Mouse (Mus musculus): ENCODE results near the gene Gadl1. TPM values are rescaled to one million over a fixed set of nuclear protein-coding genes. Genes with fewer than 3 reads are reported as not detected.

The Gadl1 gene
- total and polyA plus RNA-seq, 2 experiments from 2014 or later = 0.19 to 0.50 TPM

DNA sequence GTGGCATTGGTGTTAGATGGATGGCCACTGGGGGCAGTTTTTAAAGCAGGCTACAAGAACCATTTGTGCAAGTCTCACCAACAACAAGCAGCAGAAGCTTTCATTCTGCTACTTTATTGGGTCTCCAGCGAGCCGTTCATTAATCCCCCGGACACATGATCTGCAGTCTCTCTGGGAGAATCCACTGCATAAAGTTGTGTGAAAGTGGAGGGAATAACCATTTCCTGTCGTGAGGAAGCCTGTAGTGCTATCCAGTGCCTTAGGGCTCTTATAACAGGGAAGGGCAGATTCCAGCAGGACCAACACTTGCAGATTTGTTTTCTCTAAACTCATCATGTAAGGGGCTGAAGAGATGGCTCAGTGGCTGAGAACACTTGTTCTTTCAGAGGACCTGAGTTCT, 104.7 kb downstream of the Gadl1 start:
- H3K36me3 ChIP-seq (ENCODE audit: insufficient read depth) = no peaks in the 10 kb centered on the region
- no peaks in the 10 kb centered on the region for H3K4me1 ChIP-seq (ENCODE audit: insufficient read depth)
- WGBS = 60% methylated on average over 4 of the region's 4 CpGs
- no peak for ATAC-seq
- DNase-seq = no peak
- H3K27me3 ChIP-seq (ENCODE audit: insufficient read depth, low read length) = no peaks in the 10 kb centered on the region
- H3K9ac ChIP-seq = no peak overlapping the region
- no peak overlapping the region for H3K27ac ChIP-seq (ENCODE audit: low read depth, low read length)
- no peak overlapping the region for H3K4me2 ChIP-seq (ENCODE audit: low read depth)
- TF ChIP-seq CTCF (IDR thresholded peaks at IDR 0.05; ENCODE audit: low read depth) = no peak
- H3K9me3 ChIP-seq (ENCODE audit: low read length) = no peaks in the 10 kb centered on the region
- H3K4me3 ChIP-seq (ENCODE audit: low read depth, low read length) = no peak overlapping the region

DNA sequence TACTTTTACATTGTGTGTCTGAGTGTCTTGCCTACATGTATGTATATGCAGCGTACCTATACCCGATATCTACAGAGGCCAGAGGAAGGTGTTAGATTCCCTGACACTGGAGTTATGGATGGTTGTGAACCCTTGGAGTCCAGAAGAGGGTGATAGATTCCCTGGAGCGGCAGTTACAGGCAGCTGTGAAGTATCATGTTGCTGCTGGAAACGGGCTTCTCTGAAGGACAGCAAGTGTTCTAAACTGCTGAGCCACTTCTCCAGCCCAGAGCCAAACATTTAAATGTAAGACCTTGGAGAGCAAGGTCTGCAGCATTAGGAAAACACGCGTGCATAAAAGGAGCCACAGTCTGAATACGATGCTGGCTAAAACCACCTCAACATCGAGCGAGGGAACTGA, 107.0 kb downstream of the Gadl1 start:
- H3K36me3 ChIP-seq (ENCODE audit: insufficient read depth) = no peaks in the 10 kb centered on the region
- no peak for DNase-seq
- H3K9ac ChIP-seq = no peak overlapping the region
- no peak for TF ChIP-seq CTCF (IDR thresholded peaks at IDR 0.05; ENCODE audit: low read depth)
- ATAC-seq = no peak
- no peak overlapping the region for H3K27ac ChIP-seq (ENCODE audit: low read depth, low read length)
- whole genome bisulfite sequencing = 90% methylated on average over 9 of the region's 9 CpGs
- no peak overlapping the region for H3K4me2 ChIP-seq (ENCODE audit: low read depth)
- no peaks in the 10 kb centered on the region for H3K9me3 ChIP-seq (ENCODE audit: low read length)
- H3K4me1 ChIP-seq (ENCODE audit: insufficient read depth) = no peaks in the 10 kb centered on the region
- H3K27me3 ChIP-seq (ENCODE audit: insufficient read depth, low read length) = no peaks in the 10 kb centered on the region
- H3K4me3 ChIP-seq (ENCODE audit: low read depth, low read length) = no peak overlapping the region

DNA sequence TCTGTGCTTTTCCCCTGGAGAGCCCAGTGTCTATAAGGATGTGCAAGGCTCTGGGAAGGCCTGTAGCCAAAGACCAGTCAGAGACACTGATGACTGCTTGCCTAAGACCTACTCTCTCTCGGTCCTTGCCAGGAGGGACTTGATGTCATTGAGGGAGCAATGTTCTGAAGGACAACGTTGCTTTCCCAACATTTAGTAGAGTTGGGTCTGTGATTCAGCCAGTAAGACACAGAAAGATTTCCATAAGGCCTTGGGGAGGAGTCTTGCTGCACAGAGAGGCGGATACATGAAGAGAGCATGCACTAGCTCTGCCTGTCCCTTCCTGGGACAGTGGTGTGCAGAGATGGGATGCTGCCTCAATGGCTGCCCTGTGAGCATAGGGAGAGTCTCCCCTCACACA, 107.8 kb downstream of the Gadl1 start:
- no peak overlapping the region for H3K4me2 ChIP-seq (ENCODE audit: low read depth)
- H3K27me3 ChIP-seq (ENCODE audit: insufficient read depth, low read length) = no peaks in the 10 kb centered on the region
- H3K36me3 ChIP-seq (ENCODE audit: insufficient read depth) = no peaks in the 10 kb centered on the region
- WGBS = 91% methylated on average over 3 of the region's 3 CpGs
- no peak for DNase-seq
- no peak overlapping the region for H3K9ac ChIP-seq
- no peak for ATAC-seq
- H3K9me3 ChIP-seq (ENCODE audit: low read length) = no peaks in the 10 kb centered on the region
- no peak overlapping the region for H3K4me3 ChIP-seq (ENCODE audit: low read depth, low read length)
- no peaks in the 10 kb centered on the region for H3K4me1 ChIP-seq (ENCODE audit: insufficient read depth)
- TF ChIP-seq CTCF (IDR thresholded peaks at IDR 0.05; ENCODE audit: low read depth) = no peak
- H3K27ac ChIP-seq (ENCODE audit: low read depth, low read length) = no peak overlapping the region

DNA sequence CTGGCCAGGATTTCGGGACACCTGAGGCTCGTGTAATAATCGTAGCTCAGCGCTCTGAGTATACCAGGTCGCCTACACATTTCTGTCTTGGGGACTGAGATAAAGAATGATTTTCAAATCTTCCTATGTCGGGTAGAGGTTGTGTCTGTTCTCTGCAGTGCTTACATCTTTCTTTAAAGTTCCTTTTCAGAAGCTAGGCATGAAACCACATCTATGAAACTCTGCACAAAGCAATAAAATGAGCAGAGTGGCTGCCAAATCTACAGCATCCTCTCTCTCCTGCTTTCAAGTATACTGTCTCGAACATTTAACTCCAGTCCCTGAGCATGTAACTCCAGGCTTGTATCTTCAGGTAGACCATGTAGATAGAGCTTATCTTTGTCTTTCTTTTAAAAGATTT, 109.3 kb downstream of the Gadl1 start:
- no peaks in the 10 kb centered on the region for H3K27me3 ChIP-seq (ENCODE audit: insufficient read depth, low read length)
- H3K4me3 ChIP-seq (ENCODE audit: low read depth, low read length) = no peak overlapping the region
- no peak for DNase-seq
- no peak overlapping the region for H3K4me2 ChIP-seq (ENCODE audit: low read depth)
- no peak for TF ChIP-seq CTCF (IDR thresholded peaks at IDR 0.05; ENCODE audit: low read depth)
- no peak overlapping the region for H3K9ac ChIP-seq
- no peaks in the 10 kb centered on the region for H3K4me1 ChIP-seq (ENCODE audit: insufficient read depth)
- no peak for ATAC-seq
- no peaks in the 10 kb centered on the region for H3K36me3 ChIP-seq (ENCODE audit: insufficient read depth)
- H3K9me3 ChIP-seq (ENCODE audit: low read length) = no peaks in the 10 kb centered on the region
- no peak overlapping the region for H3K27ac ChIP-seq (ENCODE audit: low read depth, low read length)
- 91% methylated on average over 7 of the region's 7 CpGs for WGBS

DNA sequence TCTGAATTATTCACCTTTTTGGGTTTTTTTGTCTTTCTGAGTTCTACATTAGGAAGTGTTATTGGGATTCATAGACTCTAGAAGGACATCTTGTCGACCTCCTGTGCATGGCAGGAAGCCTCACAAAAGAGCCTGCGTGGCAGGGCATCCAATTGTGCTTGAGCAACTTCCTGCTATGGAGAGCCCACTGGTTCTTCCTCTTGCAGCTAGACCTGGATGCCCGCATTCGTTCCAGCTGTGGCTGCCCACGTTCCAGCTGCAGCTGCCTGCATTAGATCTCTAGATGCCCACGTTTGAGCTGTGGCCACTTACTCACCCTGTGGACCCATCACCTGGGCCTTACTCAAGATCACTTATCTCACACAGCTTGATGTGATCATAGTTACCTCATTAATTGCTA, 116.1 kb downstream of the Gadl1 start:
- 82% methylated on average over 6 of the region's 6 CpGs for WGBS
- no peaks in the 10 kb centered on the region for H3K27me3 ChIP-seq (ENCODE audit: insufficient read depth, low read length)
- H3K36me3 ChIP-seq (ENCODE audit: insufficient read depth) = no peaks in the 10 kb centered on the region
- H3K27ac ChIP-seq (ENCODE audit: low read depth, low read length) = no peak overlapping the region
- H3K9ac ChIP-seq = no peak overlapping the region
- no peak for TF ChIP-seq CTCF (IDR thresholded peaks at IDR 0.05; ENCODE audit: low read depth)
- H3K4me3 ChIP-seq (ENCODE audit: low read depth, low read length) = no peak overlapping the region
- no peak for DNase-seq
- H3K9me3 ChIP-seq (ENCODE audit: low read length) = no peaks in the 10 kb centered on the region
- ATAC-seq = no peak
- H3K4me2 ChIP-seq (ENCODE audit: low read depth) = no peak overlapping the region
- 0 out of 2 replicates have a peak, but pooled peaks cover 3% of the 10 kb centered on the region for H3K4me1 ChIP-seq (ENCODE audit: insufficient read depth)

DNA sequence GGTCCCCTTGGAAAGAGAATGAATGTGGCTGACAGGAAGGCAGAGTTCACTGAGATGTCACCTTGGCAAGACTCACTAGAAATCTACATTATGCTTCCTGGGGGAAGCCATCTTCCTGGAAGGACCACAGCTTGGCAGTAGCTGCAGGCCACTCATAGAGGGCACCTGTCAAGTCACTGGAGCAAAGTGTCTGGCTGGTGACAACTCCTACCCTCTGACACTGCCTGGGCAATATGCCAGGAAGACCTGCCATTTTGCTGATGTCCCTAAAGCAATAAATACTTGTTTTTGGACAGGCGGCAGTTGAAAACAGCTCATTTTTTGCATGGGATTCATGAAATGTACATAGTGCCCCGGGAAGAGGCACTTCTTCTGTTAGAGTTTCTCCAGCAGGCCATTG, 119.8 kb downstream of the Gadl1 start:
- Histone ChIP-seq H3K4me3 (ENCODE audit: low read depth, low read length) (no peak overlapping the region), H3K4me1 (ENCODE audit: insufficient read depth) (0 out of 2 replicates have a peak, but pooled peaks cover 3% of the 10 kb centered on the region), H3K9ac (no peak overlapping the region), H3K27me3 (ENCODE audit: insufficient read depth, low read length) (no peaks in the 10 kb centered on the region), H3K27ac (ENCODE audit: low read depth, low read length) (no peak overlapping the region), H3K36me3 (ENCODE audit: insufficient read depth) (no peaks in the 10 kb centered on the region), H3K9me3 (ENCODE audit: low read length) (no peaks in the 10 kb centered on the region), H3K4me2 (ENCODE audit: low read depth) (no peak overlapping the region)
- DNase-seq (no peak), ATAC-seq (no peak)
- 89% methylated on average over 2 of the region's 2 CpGs for WGBS
- no peak for TF ChIP-seq CTCF (IDR thresholded peaks at IDR 0.05; ENCODE audit: low read depth)

DNA sequence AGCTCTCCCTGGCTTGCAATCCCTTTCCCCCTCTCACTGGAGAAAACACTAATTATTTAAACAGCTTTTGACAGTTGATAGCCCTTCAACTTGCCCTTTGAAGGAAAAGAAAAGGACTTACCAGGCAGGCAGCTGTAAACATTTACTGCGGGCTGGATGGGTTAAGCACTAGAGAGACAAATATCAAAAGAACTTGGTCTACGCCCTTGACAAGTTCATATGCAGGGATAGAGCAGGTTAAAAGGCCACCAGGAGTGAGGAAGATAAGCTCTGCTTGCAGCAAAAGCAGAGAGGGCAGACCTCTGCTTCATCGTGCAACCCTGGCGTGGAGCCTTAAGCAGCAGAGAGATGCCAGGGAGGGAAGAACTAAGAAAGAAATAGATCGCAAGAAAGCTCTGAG, 123.5 kb downstream of the Gadl1 start:
- Histone ChIP-seq H3K4me3 (ENCODE audit: low read depth, low read length) (no peak overlapping the region), H3K9me3 (ENCODE audit: low read length) (no peaks in the 10 kb centered on the region), H3K9ac (no peak overlapping the region), H3K27me3 (ENCODE audit: insufficient read depth, low read length) (no peaks in the 10 kb centered on the region), H3K4me1 (ENCODE audit: insufficient read depth) (0 out of 2 replicates have a peak, but pooled peaks cover 2% of the 10 kb centered on the region), H3K27ac (ENCODE audit: low read depth, low read length) (no peak overlapping the region), H3K36me3 (ENCODE audit: insufficient read depth) (no peaks in the 10 kb centered on the region), H3K4me2 (ENCODE audit: low read depth) (no peak overlapping the region)
- WGBS = 49% methylated on average over 5 of the region's 5 CpGs
- TF ChIP-seq CTCF (IDR thresholded peaks at IDR 0.05; ENCODE audit: low read depth) = no peak
- DNase-seq = no peak
- no peak for ATAC-seq

DNA sequence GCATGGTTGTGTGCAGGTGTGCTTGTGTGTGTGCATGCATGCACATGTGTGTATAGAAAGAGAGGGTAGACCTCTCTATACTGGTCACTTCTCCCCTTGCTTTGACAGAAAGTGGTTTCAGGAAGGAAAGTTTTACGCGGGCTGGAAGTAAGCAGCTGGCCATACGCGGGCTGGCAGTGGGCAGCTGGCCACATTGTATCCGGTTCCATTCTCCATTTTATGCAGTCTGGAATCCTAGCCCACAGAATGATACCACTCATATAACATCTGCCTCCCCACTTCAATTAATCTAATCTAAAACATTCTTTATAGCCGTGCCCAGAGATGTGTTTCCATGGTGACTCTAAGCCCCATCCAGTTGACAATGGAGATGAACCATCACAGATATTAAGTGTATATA, 129.0 kb downstream of the Gadl1 start:
- Histone ChIP-seq H3K4me3 (ENCODE audit: low read depth, low read length) (no peak overlapping the region), H3K9me3 (ENCODE audit: low read length) (no peaks in the 10 kb centered on the region), H3K36me3 (ENCODE audit: insufficient read depth) (no peaks in the 10 kb centered on the region), H3K27me3 (ENCODE audit: insufficient read depth, low read length) (no peaks in the 10 kb centered on the region), H3K4me2 (ENCODE audit: low read depth) (no peak overlapping the region), H3K4me1 (ENCODE audit: insufficient read depth) (no peaks in the 10 kb centered on the region), H3K9ac (no peak overlapping the region), H3K27ac (ENCODE audit: low read depth, low read length) (no peak overlapping the region)
- no peak for TF ChIP-seq CTCF (IDR thresholded peaks at IDR 0.05; ENCODE audit: low read depth)
- DNase-seq = no peak
- ATAC-seq = no peak
- WGBS = 67% methylated on average over 6 of the region's 6 CpGs

Data from forebrain, postnatal 0 days (tissue).